Mouse (Mus musculus): ENCODE data around the gene Uggt1.

DNA sequence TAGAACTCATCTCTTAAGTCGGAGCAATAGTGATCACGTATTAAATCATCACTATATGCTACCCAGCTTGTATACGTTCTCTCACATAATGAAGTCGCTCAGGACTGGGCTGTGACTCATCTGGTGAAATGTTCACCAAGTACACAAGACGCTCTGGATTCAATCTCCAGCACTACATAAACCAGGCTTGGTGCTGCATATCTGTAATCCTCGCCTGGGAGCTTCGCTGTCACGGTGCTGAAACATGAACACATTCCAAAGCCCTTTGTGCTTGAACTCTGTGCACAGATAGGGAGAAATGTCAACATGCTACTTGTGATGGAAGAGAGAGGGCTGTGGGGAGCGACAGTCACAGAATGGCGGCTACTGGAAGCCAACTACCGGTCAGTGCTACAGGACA lies 52.6 kb downstream of the Uggt1 start:
- TF ChIP-seq CTCF (IDR thresholded peaks at IDR 0.05; ENCODE audit: low read depth) (no peak), EP300 (IDR thresholded peaks at IDR 0.05; ENCODE audit: low read depth) (no peak)

Measured in liver, embryonic 14.5 days (tissue).